Mouse (Mus musculus) kidney, adult 18-20 months (tissue): ENCODE data around the gene Ino80.

Experiments
- DNase-seq: peaks from one replicate; pipeline ENCODE4 v3.0.0; 2021

Gene Ino80

GRCm38 (mm10) chr2:119350555-119351486, 126.7 kb downstream of the Ino80 start, which contains the start of gene Chac1:
Gene Chac1 (plus strand): TSS chr2:119351229.
- DNase-seq, result peak; percentile 87

- no peak for DNase-seq
Observed at GRCm38 (mm10) chr2:119344537-119345138, 132.8 kb downstream of the Ino80 start.

- peak; percentile 95 for DNase-seq
Observed at GRCm38 (mm10) chr2:119337425-119338265, 139.8 kb downstream of the Ino80 start.

GRCm38 (mm10) chr2:119336470-119336869, 141.0 kb downstream of the Ino80 start:
- DNase-seq, result no peak

- DNase-seq, result no peak
Observed at GRCm38 (mm10) chr2:119336002-119336401, 141.5 kb downstream of the Ino80 start.

GRCm38 (mm10) chr2:119335535-119335934, 142.0 kb downstream of the Ino80 start:
- DNase-seq, result no peak

- DNase-seq, result no peak
Observed at GRCm38 (mm10) chr2:119334964-119335525, 142.4 kb downstream of the Ino80 start.

GRCm38 (mm10) chr2:119334135-119334534, 143.4 kb downstream of the Ino80 start:
- DNase-seq, result no peak

- no peak for DNase-seq
Observed at GRCm38 (mm10) chr2:119332177-119332661, 145.3 kb downstream of the Ino80 start.

GRCm38 (mm10) chr2:119330795-119331194, 146.7 kb downstream of the Ino80 start:
- no peak for DNase-seq

- no peak for DNase-seq
Observed at GRCm38 (mm10) chr2:119329123-119329817, 148.2 kb downstream of the Ino80 start.

GRCm38 (mm10) chr2:119328546-119328945, 148.9 kb downstream of the Ino80 start:
- no peak for DNase-seq

GRCm38 (mm10) chr2:119327942-119328526, 149.5 kb downstream of the Ino80 start:
- no peak for DNase-seq

- DNase-seq, result peak; percentile 75
Observed at GRCm38 (mm10) chr2:119327102-119327480, 150.4 kb downstream of the Ino80 start.

- peak; percentile 51 for DNase-seq
Observed at GRCm38 (mm10) chr2:119326161-119327101, 151.1 kb downstream of the Ino80 start.

- DNase-seq, result peak; percentile 74
Observed at GRCm38 (mm10) chr2:119325568-119326143, 151.8 kb downstream of the Ino80 start, which contains the start of gene Dll4. Gene Dll4 (plus strand): TSS chr2:119325784.

GRCm38 (mm10) chr2:119324576-119325318, 152.7 kb downstream of the Ino80 start:
- peak; percentile 69 for DNase-seq

- DNase-seq, result no peak
Observed at GRCm38 (mm10) chr2:119323866-119324575, 153.5 kb downstream of the Ino80 start.
